Mouse (Mus musculus) R1 (cell line): Measurements from ENCODE around the gene Ppfibp1.
A peak's percentile ranks its signal among the peaks of the same experiment; 100 is the strongest.

Experiments
- DNase-seq: peaks from one replicate; pipeline ENCODE4 v3.0.0-alpha.2; 2018; ENCODE audit warnings: low read depth, low spot score

Gene Ppfibp1

DNA sequence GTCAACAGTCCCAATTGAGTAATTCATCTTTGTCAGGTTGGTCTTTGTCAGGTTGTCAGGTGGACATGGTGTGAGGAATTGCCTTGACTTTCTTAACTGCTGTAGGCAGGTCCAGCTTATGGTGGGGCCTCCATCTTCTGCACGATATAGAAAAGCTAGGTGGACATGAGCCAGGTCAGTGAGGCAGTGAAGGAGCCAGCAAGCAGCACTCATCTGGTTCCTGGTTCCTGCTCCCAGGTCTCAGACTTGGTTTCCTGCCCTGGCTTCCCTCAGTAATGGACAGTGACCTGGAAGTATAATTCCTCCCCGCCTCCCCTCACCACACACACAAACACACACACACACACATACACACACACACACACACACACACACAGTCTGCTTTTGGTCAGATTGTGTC lies 107.1 kb downstream of the Ppfibp1 start:
- DNase-seq, result no peak

- DNase-seq, result no peak
Observed at GRCm38 (mm10) chr6:146995878-146996277, 107.6 kb downstream of the Ppfibp1 start.

DNA sequence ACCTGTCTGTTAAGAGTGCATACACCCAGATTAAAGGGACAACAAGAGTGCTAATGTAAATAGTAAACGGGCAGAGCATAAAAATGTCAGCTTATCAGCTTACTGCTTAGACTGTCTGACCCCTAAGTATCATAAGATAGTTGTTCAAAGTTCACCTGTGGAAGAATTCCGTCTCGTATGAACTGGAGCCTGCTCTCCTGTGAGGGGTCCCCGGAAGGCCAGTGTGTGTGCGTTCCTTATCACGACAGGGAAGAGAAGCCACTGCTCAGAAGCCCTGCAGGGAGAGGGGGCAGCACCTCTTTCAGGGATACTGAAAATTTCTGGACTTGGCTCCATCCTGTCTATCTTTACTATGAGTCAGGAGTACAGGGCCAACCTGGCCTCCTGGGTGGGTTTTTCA lies 108.7 kb downstream of the Ppfibp1 start:
- DNase-seq, result no peak

GRCm38 (mm10) chr6:146998710-146999109 lies 110.4 kb downstream of the Ppfibp1 start:
- no peak for DNase-seq

DNA sequence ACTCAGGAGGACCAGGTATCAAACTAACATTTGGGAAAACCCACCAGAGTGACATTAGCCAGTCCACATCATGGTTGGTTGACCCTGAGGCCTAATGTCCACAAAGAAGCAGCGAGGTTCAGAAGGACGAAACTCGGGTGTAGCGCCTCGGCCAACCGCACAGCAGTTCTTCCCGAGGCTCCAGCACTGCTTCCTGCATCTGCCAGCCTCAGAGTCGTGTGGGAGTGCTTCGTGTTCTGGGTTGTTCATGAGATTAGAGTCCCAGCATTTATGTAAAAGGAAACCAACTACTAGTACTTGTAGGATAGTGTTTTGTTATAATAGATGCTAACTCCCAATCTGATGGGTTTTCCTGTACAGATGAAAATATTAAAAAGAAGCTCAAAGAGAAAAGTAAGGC lies 111.0 kb downstream of the Ppfibp1 start:
- DNase-seq, result no peak

- DNase-seq, result no peak
Observed at GRCm38 (mm10) chr6:146999755-147000154, 111.5 kb downstream of the Ppfibp1 start.

GRCm38 (mm10) chr6:147008148-147008547 lies 119.9 kb downstream of the Ppfibp1 start:
- peak; percentile 73 for DNase-seq

DNA sequence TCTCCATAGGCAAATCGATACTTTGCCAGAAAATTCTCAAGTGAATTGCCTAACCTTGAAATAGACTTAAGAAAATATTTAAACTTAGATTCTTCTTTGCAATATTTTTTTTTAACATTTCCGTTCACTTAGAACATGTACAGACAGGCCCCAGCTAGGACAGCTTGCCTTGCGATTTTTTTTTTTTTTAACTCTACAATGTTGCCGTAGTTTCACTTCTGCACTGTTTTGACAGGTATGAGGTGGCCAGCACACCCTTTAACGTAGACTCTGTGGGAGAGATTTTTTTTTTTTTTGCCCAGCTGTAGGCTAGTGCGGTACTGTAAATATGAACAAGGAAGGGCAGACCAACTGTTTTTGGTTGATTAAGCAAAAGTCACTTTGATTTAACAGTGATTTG lies 122.1 kb downstream of the Ppfibp1 start:
- DNase-seq, result no peak

GRCm38 (mm10) chr6:147010811-147011520 lies 122.7 kb downstream of the Ppfibp1 start:
- DNase-seq, result no peak

DNA sequence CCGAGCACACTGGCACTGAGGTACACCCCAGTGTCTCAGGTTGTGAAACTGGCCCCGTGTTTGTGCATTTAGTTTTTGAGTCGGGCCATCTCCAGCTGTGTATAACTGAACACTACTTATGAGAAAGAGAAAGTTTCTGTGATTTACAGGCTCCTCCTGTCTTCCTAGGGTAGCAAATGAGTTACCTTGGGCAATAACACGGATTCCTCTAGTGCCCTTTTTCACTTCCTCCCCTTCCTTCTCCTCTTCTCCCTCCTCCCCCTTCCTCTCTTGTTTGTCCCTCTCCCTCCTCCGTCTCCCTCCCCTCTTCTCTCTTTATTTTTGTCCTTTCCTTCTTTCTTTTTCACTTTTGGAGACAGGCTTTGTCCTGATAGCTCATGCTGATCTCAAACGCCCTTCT lies 123.3 kb downstream of the Ppfibp1 start:
- DNase-seq, result no peak

- no peak for DNase-seq
Observed at GRCm38 (mm10) chr6:147011977-147012376, 123.7 kb downstream of the Ppfibp1 start.

- no peak for DNase-seq
Observed at GRCm38 (mm10) chr6:147013546-147013945, 125.3 kb downstream of the Ppfibp1 start.

DNA sequence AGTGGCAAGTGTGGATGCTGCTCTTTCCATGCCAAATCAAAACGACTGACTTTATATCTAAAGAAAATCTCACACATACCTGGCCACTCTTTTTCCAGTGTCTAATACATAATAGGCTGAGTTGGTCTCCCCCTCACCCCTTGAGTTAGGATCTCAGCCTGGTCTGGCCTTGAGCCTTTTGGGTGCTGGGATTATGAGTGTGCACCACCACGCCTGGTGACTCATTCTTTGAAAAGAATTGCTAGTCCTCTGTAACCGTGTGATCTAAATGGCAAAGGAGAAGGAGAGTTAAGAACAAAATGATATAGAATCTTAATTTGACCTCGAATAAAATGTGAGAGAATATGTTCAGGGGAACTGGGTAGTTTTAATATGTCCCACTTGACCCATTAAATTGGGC lies 129.6 kb downstream of the Ppfibp1 start:
- DNase-seq, result no peak

DNA sequence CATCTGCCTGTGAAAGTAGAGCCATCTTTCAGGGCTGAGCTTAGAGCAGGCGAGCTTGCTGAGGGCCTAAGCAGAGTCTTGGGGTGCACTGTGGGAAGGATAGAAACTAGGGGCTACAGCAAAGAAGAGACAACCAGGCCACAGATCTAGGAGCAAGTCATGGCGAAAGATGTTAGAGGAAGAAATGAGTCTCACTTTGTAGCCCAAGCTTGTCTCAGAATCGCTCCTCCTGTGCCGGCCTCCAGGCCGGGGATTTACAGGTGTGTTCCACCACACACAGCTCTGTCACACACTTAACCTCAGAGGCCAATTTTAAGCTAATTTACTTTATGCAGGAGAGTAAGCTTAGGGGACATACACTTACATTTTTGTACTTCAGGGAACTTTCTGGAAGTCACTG lies 130.1 kb downstream of the Ppfibp1 start:
- DNase-seq, result no peak

- no peak for DNase-seq
Observed at GRCm38 (mm10) chr6:147021181-147021580, 132.9 kb downstream of the Ppfibp1 start.

GRCm38 (mm10) chr6:147022375-147023132 lies 134.3 kb downstream of the Ppfibp1 start:
- DNase-seq, result no peak

DNA sequence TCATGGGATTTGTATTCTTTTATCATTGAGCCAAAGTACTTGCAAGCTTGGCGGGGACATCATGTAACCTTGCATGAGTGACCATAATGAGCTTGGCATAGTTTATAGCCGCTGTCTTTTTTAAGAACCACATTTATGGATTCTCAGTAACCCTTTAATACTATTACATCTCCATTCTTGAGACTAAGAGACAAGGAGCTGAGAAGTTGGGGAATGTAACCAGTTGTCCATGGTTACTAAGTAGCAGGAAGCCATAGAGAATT lies 134.8 kb downstream of the Ppfibp1 start:
- no peak for DNase-seq

- DNase-seq, result no peak
Observed at GRCm38 (mm10) chr6:147023568-147023967, 135.3 kb downstream of the Ppfibp1 start.

DNA sequence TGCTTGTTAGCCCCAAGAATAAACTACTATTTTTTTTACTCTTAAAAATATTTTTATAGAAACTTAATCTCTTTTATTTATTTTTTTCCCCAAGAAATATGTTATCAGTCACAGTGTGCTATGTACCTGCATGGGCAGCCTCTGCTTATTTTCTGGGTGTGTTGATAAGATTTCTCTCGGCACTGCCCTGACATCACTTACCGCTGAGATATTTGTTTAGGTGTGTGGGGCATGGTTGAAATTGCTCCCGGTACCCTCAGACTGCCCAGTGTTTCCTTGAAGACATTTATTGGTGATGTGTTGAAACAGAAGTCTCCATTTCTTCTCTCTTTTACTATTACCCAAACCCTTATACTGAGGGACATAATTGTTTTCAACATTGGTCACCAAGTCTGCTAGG lies 136.5 kb downstream of the Ppfibp1 start:
- DNase-seq, result no peak

GRCm38 (mm10) chr6:147028396-147028795 lies 140.1 kb downstream of the Ppfibp1 start:
- DNase-seq, result no peak

- DNase-seq, result no peak
Observed at GRCm38 (mm10) chr6:147029591-147029990, 141.3 kb downstream of the Ppfibp1 start.

GRCm38 (mm10) chr6:147030096-147030885 lies 142.0 kb downstream of the Ppfibp1 start:
- DNase-seq, result no peak
